8 mouse cellular contexts compared by ENCODE assay signal in genomic region chr15:63998410-63998765, GRCm38 (mm10).
DNase-seq lines count a peak whose midpoint lies in the region; ATAC-seq and TF ChIP-seq lines count a peak whose summit lies in the region.

No protein-coding gene starts in this region.

- peak overlapping the region; percentile 70 for H3K4me3 ChIP-seq in lung, embryonic 16.5 days (ENCODE audit: low read length)
- peak overlapping the region; percentile 93 for H3K4me3 ChIP-seq in erythroblast, embryonic 14.5 days (replicated peaks)
- H3K4me3 ChIP-seq in limb, embryonic 14.5 days (replicated peaks; ENCODE audit: low read length): peak overlapping the region; percentile 83
- H3K4me3 ChIP-seq in stomach, embryonic 14.5 days (ENCODE audit: low read depth, low read length): peak overlapping the region; percentile 82

- WGBS in lung, embryonic 16.5 days: 1% methylated on average over 16 of the region's 16 CpGs
- WGBS in limb, embryonic 14.5 days: under 1% methylated on average over 16 of the region's 16 CpGs
- WGBS in stomach, embryonic 14.5 days: 1% methylated on average over 16 of the region's 16 CpGs

- peak; percentile 64 for ATAC-seq in lung, embryonic 16.5 days (ENCODE audit: low read depth)
- ATAC-seq in limb, embryonic 14.5 days (ENCODE audit: low FRiP score, low read depth): peak; percentile 56
- peak; percentile 58 for ATAC-seq in stomach, embryonic 14.5 days (ENCODE audit: insufficient number of reproducible peaks, insufficient read depth, low FRiP score, low read depth)

- peak overlapping the region; percentile 76 for H3K9ac ChIP-seq in lung, embryonic 16.5 days (ENCODE audit: low read length)
- peak overlapping the region; percentile 84 for H3K9ac ChIP-seq in limb, embryonic 14.5 days (ENCODE audit: low read depth, low read length, severe bottlenecking)
- peak overlapping the region; percentile 79 for H3K9ac ChIP-seq in stomach, embryonic 14.5 days (replicated peaks; ENCODE audit: low read depth, low read length)

- no peak for DNase-seq in lung, postnatal 36 days
- DNase-seq in limb, embryonic 14.5 days (ENCODE audit: low spot score): no peak
- no peak for DNase-seq in frontal cortex, postnatal 14 days (ENCODE audit: low spot score in 2 of 2)
- DNase-seq in adrenal gland, adult (ENCODE audit: inconsistent age in 2 of 2, low spot score in 1 of 2): no peak
- no peak for DNase-seq in lung, postnatal 25 days (ENCODE audit: low spot score)

- no peaks in the 10 kb centered on the region for H3K27me3 ChIP-seq in lung, embryonic 16.5 days (ENCODE audit: control insufficient read depth, insufficient read depth, low read depth, low read length)
- H3K27me3 ChIP-seq in erythroblast, embryonic 14.5 days (ENCODE audit: control insufficient read depth): no peaks in the 10 kb centered on the region
- H3K27me3 ChIP-seq in limb, embryonic 14.5 days (ENCODE audit: control insufficient read depth, insufficient read depth, low read length): no peaks in the 10 kb centered on the region
- no peaks in the 10 kb centered on the region for H3K27me3 ChIP-seq in stomach, embryonic 14.5 days (ENCODE audit: control insufficient read depth, insufficient read depth, low read length)

- no peaks in the 10 kb centered on the region for H3K36me3 ChIP-seq in lung, embryonic 16.5 days (ENCODE audit: control insufficient read depth, insufficient read depth, low read length)
- H3K36me3 ChIP-seq in erythroblast, embryonic 14.5 days (ENCODE audit: control insufficient read depth): no peaks in the 10 kb centered on the region
- H3K36me3 ChIP-seq in limb, embryonic 14.5 days (ENCODE audit: control insufficient read depth, insufficient read depth, low read length): no peaks in the 10 kb centered on the region
- H3K36me3 ChIP-seq in stomach, embryonic 14.5 days (ENCODE audit: control insufficient read depth, insufficient read depth, low read length): no peaks in the 10 kb centered on the region

- H3K27ac ChIP-seq in lung, embryonic 16.5 days (ENCODE audit: low read length): peak overlapping the region; percentile 90
- 0 out of 2 replicates have a peak overlapping the region, but pooled peaks have one; percentile 38 for H3K27ac ChIP-seq in limb, embryonic 14.5 days (replicated peaks; ENCODE audit: low read depth, low read length)
- H3K27ac ChIP-seq in stomach, embryonic 14.5 days (ENCODE audit: low read length): peak overlapping the region; percentile 67; the same call in 1 of the 2 replicates

- H3K4me1 ChIP-seq in lung, embryonic 16.5 days (replicated peaks; ENCODE audit: control insufficient read depth, insufficient read depth, low read length): peaks cover 18% of the 10 kb centered on the region
- peaks cover 23% of the 10 kb centered on the region for H3K4me1 ChIP-seq in erythroblast, embryonic 14.5 days (ENCODE audit: control insufficient read depth)
- H3K4me1 ChIP-seq in limb, embryonic 14.5 days (ENCODE audit: control insufficient read depth, insufficient read depth, low read length): peaks cover 18% of the 10 kb centered on the region
- peaks cover 23% of the 10 kb centered on the region for H3K4me1 ChIP-seq in stomach, embryonic 14.5 days (ENCODE audit: control insufficient read depth, insufficient read depth, low read length)

- peak overlapping the region; percentile 63 for H3K4me2 ChIP-seq in lung, embryonic 16.5 days (ENCODE audit: low read depth, low read length)
- H3K4me2 ChIP-seq in limb, embryonic 14.5 days (replicated peaks; ENCODE audit: low read depth, low read length, severe bottlenecking): peak overlapping the region; percentile 82
- H3K4me2 ChIP-seq in stomach, embryonic 14.5 days (replicated peaks; ENCODE audit: low read depth, low read length): peak overlapping the region; percentile 72

- H3K9me3 ChIP-seq in lung, embryonic 16.5 days (ENCODE audit: control insufficient read depth, low read length): no peaks in the 10 kb centered on the region
- no peaks in the 10 kb centered on the region for H3K9me3 ChIP-seq in erythroblast, embryonic 14.5 days (ENCODE audit: control insufficient read depth, low read length)
- no peaks in the 10 kb centered on the region for H3K9me3 ChIP-seq in limb, embryonic 14.5 days (ENCODE audit: control insufficient read depth, low read length)
- no peaks in the 10 kb centered on the region for H3K9me3 ChIP-seq in stomach, embryonic 14.5 days (ENCODE audit: control insufficient read depth, low read depth, low read length)

- no peak for TF ChIP-seq POLR2A in limb, embryonic 14.5 days (IDR thresholded peaks at IDR 0.05; ENCODE audit: borderline replicate concordance, extremely low read depth, insufficient read depth, insufficient read length)

Comparison
In these comparisons a context has a peak if more than half of its experiments do, and no peak if none do; other contexts are left out.
1. H3K27ac ChIP-seq: peak in every context shown above with its lines; median percentile 90 in lung, embryonic 16.5 days; 67 in stomach, embryonic 14.5 days; 38 in limb, embryonic 14.5 days.